Mouse (Mus musculus): ENCODE data around the gene Drc1.

Gene Drc1

DNA sequence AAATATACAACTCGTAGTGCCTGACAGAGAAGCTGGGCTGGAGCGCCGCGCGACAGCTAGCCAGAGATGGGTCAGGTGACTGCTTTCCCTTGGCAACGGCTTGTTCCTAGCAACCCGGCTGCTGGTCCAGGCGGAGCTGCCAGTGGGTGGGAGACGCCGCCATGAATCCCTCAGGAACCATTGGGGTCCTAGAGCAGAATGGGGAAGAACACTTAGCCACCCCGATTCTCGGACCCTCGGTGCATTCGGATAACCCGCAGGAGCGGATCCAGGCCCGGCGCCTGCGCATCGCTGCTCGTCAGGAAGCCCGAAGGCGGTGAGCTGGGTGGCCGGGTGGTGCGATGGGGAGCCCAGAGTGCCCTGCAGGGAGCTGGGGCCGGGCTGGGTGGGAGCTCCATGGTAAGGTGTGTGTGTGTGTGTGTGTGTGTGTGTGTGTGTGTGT is at the start of gene Drc1:
Gene Drc1 (plus strand): TSS at position 98 of the 442 bp plus-strand sequence.
- peak; percentile 41 for DNase-seq

DNA sequence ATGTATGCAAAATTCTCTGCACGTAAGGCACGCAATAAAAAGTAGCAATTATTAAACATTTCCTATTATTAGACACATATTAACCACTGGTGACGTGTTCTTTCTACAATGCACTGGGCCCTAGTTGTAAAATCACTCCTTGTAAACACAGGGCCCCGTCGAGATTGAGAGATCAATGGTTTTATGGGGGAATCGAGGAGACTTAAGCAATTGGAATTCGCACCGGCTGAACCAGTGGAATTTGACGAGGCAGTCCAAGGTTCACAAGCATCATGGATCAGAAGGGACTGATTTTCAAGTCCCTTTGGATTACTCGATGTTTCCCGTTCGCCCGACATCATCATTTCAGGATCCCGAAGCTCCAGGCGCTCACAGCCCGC is 49.3 kb upstream of the Drc1 start:
- DNase-seq: no peak

DNA sequence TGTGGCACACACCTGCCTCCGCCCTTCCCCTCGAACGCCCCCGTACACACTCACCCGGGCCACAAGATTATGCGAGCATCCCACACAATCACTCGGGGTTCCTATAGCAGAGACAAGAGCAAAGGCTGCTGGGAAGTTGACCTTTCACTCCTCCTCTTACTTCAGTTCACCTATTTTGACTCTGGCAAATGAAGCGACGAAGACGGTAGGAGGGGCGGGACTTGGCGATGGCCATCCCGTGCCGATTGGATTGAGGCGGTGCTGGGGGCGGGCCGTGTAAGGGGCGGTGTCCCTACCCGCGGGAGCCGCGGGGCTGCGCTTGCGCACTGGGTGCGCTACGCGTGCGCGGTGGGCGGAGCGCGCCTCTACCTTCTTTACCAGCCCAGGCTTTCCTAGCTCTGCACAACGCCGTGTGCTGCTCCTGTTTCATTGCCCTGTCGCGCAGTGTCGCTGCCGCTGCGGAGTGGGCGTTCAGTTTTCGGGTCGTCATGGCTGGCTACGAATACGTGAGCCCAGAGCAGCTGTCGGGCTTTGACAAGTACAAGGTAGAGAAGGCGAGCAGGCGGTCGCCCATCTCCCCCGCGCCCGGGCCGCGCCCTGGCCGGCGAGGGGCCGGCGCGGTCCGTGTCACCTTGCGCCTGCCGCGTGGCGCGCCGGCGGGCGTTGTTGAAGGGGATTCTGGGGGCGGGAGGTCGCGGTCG is 48.8 kb upstream of the Drc1 start, which contains the start of gene Selenoi:
Gene Selenoi (plus strand): TSS at position 311 of the 701 bp plus-strand sequence.
- peak; percentile 99 for DNase-seq

DNA sequence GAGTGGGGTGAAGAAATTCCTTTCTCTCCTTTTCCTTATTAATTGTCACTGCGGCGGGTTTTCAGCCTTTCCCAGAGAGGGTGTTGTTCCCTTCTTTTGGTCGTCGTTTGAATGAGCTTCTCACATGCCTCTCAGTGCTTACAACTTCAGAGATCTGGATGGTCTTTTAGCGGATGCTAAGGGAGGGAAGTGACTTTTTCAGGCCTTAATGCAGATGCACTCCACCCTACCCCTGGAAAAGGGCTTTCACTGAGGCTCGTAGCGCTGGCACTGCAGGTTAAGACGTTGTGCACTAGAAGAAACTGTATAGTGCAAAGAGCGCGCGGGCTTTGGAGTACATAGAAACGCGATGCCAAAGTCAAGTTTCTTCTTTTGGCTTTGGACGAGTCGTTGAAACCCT is 48.1 kb upstream of the Drc1 start:
- DNase-seq: peak; percentile 55

DNA sequence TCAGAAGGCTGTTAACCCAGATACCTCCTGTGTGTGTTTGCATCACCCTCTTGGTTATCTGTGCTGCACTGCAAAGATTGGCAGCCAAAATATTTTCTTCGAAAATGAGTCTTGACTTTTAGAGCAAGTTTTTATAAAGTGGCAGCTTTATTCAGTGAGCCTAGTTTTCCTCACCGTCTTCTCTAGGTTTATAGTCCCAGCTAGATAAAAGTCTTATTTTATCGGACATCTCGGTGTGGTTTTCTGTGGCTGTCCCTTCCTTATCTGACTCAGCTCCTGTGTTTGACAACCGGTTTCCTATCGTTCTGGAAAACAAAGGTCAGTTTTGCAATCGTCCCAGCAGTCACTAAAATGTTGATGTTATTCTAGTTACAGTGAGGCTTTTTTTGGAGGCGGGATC is 47.2 kb upstream of the Drc1 start:
- no peak for DNase-seq

DNA sequence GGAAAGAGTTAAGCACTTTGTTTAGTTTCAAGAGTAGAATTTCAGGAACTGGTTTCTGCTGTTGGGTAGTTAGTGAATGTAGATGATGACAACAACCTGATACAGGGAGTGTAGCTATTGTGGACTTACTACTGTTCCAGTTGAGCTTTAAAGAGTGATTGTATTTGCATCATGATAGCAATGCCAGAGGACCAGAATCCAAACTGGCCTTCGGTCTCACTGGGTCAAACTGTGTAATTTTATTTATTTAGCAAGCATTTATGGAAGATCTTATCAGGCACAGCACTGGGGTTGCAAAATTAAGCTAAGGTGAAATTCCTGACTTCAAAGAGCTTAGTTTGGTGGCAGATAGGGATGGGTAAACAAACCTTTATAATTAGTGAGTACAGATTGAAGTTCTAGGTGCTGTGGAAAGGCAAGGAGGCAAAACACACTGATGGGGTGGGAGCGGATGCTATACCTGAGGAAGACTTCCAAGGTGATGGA is 45.5 kb upstream of the Drc1 start:
- no peak for DNase-seq

DNA sequence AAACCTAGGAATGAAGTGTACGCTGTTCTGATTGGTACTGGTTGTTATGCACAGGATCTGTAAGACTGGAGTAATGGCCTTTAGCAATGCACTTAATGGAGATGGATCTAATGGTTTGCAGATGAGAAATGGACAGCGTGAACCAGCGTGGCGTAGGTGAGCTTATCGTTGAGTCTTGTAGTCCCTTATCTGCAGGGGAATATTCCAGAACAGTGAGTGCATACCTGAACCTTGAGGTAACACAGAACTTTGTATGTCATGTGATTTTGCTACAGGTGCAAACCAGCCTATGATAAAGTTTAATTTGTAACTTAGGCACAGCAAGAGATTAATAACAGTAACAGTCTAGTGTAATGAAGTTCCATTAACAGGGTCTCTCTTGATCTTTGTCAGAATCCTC is 42.7 kb upstream of the Drc1 start:
- no peak for DNase-seq

DNA sequence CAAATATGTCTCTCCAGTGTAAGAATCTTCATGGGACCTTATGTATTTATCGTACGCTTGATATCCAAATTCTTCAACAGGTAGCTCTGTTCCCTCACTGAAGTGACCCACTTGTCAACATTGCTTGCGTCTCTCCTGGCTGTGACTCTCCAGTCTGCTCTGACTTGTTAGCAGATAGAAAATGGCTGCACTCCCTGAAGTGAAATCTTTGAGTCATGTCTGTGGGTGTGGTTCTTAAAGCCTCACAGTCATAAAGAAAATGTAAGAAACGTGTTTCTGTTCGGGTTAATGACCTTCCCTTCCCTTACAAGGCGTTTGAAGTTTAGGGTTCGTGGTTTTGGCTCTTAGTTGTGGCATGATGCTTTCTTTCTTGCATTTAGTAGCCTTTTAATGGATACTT is 40.6 kb upstream of the Drc1 start:
- no peak for DNase-seq

DNA sequence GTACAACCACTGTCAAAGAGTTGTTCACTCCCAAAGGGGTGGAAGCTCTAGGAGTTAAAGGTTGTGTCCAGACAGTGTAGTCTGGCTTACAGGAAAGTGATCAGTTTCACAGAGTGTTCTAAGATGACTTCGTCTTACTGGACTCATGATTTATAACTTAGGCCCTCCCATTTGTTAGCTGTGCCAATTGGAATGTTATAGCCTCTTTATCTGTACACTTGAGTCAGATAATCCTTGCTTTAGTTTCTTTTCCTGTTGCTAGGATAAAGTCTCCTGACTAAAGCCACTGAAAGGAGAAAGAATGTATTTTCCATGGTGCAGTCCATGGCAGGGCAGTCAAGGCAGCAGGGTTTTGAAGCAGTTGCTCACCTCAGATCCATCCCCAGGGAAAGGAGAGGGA is 38.8 kb upstream of the Drc1 start:
- no peak for DNase-seq

DNA sequence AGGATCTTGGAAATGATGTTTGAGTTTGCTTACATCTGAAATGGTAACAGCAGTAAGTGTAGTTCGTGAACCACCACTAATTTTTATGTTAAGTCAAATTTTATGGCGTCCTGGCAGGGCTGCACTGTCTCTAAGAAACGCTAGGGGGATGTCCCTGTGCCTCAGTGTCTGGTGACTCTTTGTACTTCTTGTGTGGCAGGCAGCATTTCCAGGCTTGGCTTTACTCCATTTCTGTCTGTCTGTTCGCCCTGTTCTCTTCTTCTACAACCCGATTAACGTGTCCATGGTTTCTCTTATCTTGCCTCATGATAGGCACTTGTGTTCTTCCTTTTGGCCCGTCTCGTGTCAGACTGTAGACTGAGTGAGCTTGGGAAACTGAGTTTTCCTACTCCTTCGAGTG is 37.4 kb upstream of the Drc1 start:
- peak; percentile 59 for DNase-seq

DNA sequence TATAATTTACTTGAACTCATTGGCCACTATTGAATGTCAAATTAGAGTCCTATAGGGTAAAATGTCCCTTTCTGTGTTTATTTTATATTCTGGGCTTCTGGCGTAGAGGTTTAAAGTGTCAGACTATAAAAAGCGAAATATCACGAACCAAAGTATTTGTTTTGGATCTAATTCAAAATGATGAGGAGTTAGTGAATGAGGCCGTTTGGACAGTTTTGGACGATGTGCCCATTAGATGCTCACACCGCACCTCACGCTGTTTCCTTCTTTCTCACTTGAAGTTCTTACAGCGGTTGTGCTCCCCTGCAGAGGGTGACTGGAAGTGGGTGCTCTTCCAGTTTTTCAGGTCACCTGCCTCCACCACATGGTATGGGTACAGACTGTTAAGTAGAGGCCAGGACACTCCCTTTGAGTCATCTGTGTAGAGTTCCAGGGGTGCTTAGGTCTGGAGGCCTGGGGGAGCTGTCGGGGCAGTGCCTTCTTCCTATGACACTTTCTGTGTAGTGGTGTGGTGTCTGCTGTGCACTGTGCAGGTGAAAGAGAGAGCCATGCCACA is 35.2 kb upstream of the Drc1 start:
- DNase-seq: no peak

DNA sequence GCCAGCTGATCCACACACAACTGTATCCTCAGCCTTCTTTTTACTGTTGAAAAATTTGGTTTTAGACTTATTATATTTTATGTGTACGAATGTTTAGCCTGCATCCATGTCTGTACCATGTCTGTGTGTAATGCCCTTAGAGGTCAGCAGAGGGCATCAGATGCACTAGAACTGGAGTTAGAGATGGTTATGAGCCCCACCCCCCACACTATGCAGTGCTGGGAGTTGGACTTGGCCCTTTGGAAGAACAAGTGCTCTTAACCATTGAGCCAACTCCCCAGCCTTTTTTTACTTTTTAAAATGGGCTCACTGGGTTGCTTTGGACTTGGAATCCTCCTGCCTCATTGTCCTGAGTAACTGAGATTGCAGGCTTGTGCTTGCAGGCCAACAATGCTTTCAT is 33.5 kb upstream of the Drc1 start:
- peak; percentile 57 for DNase-seq

DNA sequence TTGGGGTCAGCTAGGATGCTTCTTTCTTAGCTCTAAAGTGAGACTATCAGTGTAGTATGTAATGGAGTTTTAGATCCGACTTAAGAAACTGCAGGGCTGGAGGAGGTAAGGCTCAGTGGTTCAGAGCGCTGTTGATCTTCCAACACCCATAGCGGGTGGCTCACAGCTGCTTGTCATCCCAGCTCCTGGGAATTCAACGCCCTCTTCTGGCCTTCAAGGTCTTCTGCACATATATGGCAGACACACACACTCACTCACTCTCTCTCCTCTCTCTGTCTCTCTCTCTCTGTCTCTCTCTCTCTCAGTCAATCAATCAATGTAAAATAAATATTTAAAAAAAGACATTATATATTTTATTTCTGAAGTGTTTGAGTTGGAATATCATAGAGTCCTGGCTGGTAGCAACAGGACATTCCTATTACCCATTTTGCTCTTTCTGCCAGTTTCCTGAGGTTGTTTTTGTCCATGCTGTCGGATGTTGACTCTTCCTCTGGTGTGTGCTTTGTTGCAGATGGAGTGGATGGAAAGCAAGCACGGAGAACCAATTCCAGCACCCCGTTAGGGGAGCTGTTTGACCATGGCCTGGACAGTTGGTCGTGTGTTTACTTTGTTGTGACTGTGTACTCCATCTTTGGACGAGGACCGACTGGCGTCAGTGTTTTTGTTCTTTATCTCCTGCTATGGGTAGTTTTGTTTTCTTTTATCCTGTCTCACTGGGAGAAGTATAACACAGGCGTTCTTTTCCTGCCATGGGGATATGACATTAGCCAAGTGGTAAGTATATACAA is 25.4 kb upstream of the Drc1 start:
- DNase-seq: no peak

DNA sequence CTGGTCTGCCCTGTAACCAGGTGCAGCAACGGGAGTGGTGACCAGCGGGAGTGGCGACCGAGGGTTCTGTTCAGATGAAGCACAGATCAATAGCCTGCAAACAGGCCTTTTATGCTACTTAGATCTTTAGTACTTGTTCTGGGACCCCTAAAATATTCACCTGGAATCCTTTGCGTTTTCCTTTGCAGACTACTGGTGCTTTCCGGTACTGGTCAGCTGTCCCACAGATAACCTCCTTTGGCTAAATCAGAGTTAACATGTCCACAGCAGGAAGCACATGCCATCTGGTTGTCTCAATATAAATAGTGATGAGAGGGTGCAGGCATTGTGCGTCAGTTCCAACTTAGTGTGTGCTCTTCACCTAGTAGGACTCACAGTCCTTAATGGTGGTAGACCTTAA is 22.4 kb upstream of the Drc1 start:
- DNase-seq: no peak

DNA sequence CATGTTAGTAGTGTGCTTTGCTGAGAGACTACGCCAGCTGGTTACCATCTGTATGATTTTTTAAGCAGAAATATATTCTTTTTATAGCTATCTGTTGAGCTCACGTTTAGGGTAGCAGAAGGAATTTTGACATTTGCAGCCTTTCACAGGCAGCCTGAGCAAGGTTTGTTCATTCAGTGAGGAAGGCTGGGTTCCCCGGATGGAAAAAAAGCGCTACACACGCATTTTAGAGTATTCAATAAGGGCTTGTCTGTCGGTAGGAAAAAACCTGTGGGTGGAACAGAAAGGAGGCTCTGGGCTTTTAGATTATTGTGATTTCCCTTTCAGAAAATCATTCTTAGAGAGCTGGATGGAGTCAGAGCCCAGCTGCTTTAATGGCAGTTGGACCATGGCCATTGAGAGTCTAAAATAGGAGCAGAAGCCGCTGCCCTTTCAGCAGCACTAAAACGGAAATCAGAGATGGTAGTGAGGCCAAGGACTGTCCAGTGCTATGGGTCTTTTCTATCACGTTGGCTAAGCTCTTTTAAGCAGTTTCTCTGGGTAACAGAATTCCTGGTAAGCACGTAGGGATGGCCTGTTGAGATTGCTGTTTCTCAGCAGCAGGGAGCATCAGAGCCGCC is 10.5 kb upstream of the Drc1 start:
- DNase-seq: no peak

DNA sequence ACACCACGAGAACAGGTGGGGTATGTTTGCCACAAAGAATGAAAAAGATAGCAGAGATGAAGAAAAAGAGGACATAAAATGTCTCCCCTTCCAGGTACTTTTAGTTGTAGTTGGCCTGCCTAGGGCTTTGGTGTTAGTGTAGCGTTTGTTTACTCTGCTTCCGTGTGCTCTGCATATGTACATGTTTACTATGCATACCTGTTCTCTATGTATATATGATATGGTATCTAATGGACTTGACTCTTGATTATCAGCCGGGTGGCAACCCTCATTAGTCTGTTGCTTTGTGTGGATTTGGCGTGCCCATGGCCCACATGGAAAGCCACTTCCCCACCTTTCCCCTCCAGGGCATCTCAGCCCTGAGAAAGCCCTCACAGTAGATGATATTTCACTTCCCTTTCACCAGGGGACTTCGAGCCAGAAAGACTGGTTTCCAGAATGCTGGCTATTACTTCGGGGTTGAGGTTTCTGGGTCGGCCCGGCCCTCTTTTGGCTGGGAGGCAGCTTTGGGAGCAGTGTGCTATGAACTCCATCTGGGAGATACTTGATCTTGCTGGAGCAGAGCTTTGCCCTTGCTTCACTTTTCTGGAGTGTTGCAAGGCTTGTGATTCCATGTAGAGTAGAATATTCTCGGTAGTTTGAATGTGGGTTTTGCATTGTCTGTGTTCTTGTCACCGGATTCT is 9.4 kb upstream of the Drc1 start:
- DNase-seq: no peak

DNA sequence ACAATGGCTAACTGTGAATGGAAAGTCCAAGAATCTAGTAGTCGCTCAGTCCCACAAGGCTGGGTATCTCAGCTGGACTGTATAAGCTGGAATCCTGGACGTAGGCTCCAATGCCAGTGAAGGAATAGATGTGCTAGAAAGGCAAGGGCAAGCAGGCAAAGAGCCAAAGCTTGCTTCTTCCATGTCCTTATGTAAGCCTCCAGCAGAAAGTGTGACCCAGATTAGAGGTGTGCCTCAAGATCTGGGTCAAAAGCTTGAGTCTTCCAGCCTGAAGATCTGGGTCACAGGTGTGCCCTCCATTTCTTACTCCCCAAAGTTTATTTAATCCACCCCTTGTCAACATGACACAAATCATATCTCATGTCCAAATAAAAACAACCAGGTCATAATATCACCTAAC is 4.8 kb upstream of the Drc1 start:
- DNase-seq: peak; percentile 55

DNA sequence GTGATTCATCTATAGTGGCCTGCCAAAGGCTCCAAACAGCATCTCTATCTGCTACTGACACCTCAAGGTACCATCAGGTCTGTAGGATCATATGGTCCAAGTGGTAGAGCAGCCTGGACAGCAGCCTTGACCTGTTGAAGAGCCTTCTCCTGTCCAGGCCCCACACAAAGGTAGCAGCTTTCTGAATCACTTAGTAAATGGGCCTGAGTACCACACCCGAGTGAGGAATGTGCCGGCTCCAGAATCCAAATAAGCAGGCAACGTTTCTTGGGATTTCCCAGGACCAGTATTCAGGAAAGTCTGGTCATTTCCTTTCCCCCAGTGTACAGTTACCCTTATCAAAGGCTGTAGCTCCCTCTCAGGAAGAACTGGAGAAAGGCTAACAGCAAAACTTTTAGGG is 2.2 kb upstream of the Drc1 start:
- DNase-seq: no peak

DNA sequence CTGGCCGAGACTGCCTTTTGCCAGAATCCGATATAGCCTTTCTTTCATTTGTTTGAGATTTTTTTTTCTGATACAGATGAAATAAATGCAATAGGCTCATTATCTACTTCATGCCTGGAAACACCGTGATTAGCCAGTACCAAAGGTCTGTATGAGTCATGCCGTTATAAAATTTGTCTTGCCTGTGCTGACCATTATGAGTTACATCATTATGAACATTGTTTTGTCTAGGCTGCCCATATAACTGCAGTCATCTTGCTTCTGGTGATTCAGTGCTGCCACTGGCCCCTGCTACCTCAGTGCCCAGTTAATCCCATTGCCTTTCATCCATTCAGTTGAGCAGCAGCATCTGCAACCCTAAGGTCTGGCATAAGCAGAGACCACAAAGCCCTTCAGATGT is 1.7 kb upstream of the Drc1 start:
- no peak for DNase-seq

DNA sequence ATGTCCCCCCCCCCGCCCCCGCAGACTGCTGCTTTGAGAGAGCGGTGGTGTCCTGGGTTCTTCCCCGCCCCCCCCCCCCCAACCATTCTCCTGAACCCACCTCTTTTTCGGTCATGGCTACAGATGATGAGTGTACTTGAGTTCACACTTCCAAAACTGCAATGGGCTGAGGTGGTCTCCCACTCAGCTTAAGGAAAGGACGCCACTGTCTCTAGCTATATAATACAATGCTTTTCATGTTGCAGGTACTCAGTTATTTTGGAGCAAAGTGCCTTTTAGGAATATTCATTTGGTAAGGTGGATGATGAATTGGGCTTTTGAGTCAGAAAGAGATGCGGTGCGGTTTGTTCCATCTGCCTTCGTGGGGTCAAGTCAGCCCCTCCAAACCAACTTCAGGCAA is 324 bp upstream of the Drc1 start:
- no peak for DNase-seq

DNA sequence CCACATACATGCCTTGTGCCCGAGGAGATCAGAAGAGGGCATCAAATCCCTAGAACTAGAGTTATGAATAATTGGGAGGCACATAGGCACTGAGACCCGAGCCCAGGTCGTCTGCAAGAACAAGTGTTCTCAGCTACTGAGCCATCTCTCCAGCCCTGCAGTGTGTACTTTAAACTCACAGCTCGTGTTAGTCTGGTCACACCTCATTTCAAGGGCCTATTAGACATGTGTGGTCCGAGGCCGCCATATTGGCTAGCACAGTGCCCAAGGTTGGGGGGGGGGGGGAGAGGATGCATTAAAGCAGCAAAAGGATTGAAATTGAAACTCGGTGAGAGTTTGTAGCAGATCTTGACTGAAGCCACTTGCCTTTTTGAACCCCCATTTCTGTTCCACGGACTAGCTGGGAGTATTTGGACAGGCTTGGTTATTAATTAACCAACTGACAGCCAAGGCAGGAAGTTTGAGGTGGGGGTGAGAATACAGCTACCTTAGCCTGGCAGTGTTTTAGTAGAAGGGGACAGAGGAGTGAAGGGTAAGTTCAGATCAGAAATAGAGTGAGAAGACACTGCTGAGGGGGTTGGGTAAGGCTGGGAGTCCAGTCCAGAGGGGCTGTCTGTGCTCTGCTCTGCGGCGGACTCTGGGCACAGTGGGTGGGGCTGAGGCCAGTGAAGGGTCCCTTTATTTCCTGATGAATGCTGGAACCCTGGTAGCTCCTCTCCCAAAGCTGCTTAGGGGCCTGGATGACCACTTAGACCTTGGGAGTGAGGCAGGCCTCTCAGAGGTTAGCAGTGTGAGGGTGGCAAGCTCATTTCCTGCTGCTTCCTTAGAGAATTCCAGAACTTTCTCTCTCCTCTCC is 5.0 kb downstream of the Drc1 start:
- DNase-seq: no peak
